Mouse (Mus musculus): ENCODE results near the gene Kbtbd13. TPM values are rescaled to one million over a fixed set of nuclear protein-coding genes. Genes with fewer than 3 reads are reported as not detected.
"Not testable (repeated sequence)": the region's sequence is repeated elsewhere in the genome, so short reads cannot be mapped to it uniquely, and the experiment has no call there.

The Kbtbd13 gene
- polyA plus RNA-seq, 1 experiment from 2014 or later: 3.9 TPM

- Histone ChIP-seq H3K4me2 (replicated peaks; ENCODE audit: low read depth) (no peak overlapping the region), H3K36me3 (ENCODE audit: control insufficient read depth, insufficient read depth) (peaks cover 34% of the 10 kb centered on the region), H3K27me3 (replicated peaks; ENCODE audit: control insufficient read depth, insufficient read depth, low read length) (no peaks in the 10 kb centered on the region), H3K4me3 (ENCODE audit: low read depth, low read length) (no peak overlapping the region), H3K9ac (ENCODE audit: low read depth, low read length) (no peak overlapping the region), H3K9me3 (ENCODE audit: control insufficient read depth) (no peaks in the 10 kb centered on the region), H3K4me1 (replicated peaks; ENCODE audit: control insufficient read depth, insufficient read depth, low read length) (no peaks in the 10 kb centered on the region), H3K27ac (ENCODE audit: low read depth, low read length) (no peak overlapping the region)
- no peak for TF ChIP-seq CTCF (IDR thresholded peaks at IDR 0.05; ENCODE audit: low read depth)
- ATAC-seq: no peak
- 87% methylated on average over 5 of the region's 5 CpGs for WGBS
Measured at GRCm38 (mm10) chr9:65353251-65353650, 38.2 kb downstream of the Kbtbd13 start.

- Histone ChIP-seq H3K9me3 (ENCODE audit: control insufficient read depth) (0 out of 2 replicates have a peak, but pooled peaks cover 4% of the 10 kb centered on the region), H3K9ac (ENCODE audit: low read depth, low read length) (peak overlapping the region; percentile 99), H3K36me3 (ENCODE audit: control insufficient read depth, insufficient read depth) (no peaks in the 10 kb centered on the region), H3K27ac (ENCODE audit: low read depth, low read length) (peak overlapping the region; percentile 100), H3K4me1 (replicated peaks; ENCODE audit: control insufficient read depth, insufficient read depth, low read length) (no peaks in the 10 kb centered on the region; the same call in 1 of the 2 replicates), H3K27me3 (replicated peaks; ENCODE audit: control insufficient read depth, insufficient read depth, low read length) (no peaks in the 10 kb centered on the region), H3K4me3 (ENCODE audit: low read depth, low read length) (peak overlapping the region; percentile 89), H3K4me2 (replicated peaks; ENCODE audit: low read depth) (peak overlapping the region; percentile 92)
- no peak for TF ChIP-seq CTCF (IDR thresholded peaks at IDR 0.05; ENCODE audit: low read depth)
- ATAC-seq: peak; percentile 26
- 31% methylated on average over 8 of the region's 8 CpGs for WGBS
Measured at GRCm38 (mm10) chr9:65347112-65347850, 44.2 kb downstream of the Kbtbd13 start.

- Histone ChIP-seq H3K4me1 (replicated peaks; ENCODE audit: control insufficient read depth, insufficient read depth, low read length) (no peaks in the 10 kb centered on the region; the same call in 1 of the 2 replicates), H3K4me3 (ENCODE audit: low read depth, low read length) (peak overlapping the region; percentile 89), H3K4me2 (replicated peaks; ENCODE audit: low read depth) (peak overlapping the region; percentile 92), H3K9ac (ENCODE audit: low read depth, low read length) (peak overlapping the region; percentile 99), H3K9me3 (ENCODE audit: control insufficient read depth) (0 out of 2 replicates have a peak, but pooled peaks cover 4% of the 10 kb centered on the region), H3K36me3 (ENCODE audit: control insufficient read depth, insufficient read depth) (no peaks in the 10 kb centered on the region), H3K27me3 (replicated peaks; ENCODE audit: control insufficient read depth, insufficient read depth, low read length) (no peaks in the 10 kb centered on the region), H3K27ac (ENCODE audit: low read depth, low read length) (peak overlapping the region; percentile 100)
- under 1% methylated on average over 77 of the region's 77 CpGs for WGBS
- peak; percentile 80 for ATAC-seq
- TF ChIP-seq CTCF (IDR thresholded peaks at IDR 0.05; ENCODE audit: low read depth): 0 out of 2 replicates have a peak, but pooled peaks have one; percentile 5
Measured at GRCm38 (mm10) chr9:65346476-65347111, 44.9 kb downstream of the Kbtbd13 start.

GRCm38 (mm10) chr9:65345854-65346475 is 45.5 kb downstream of the Kbtbd13 start, which contains the start of gene Pdcd7:
Gene Pdcd7 (plus strand): TSS chr9:65346104.
- TF ChIP-seq CTCF (IDR thresholded peaks at IDR 0.05; ENCODE audit: low read depth): no peak
- Histone ChIP-seq H3K9me3 (ENCODE audit: control insufficient read depth) (0 out of 2 replicates have a peak, but pooled peaks cover 4% of the 10 kb centered on the region), H3K9ac (ENCODE audit: low read depth, low read length) (peak within 1 kb of the TSS; percentile 99), H3K36me3 (ENCODE audit: control insufficient read depth, insufficient read depth) (no peaks in the 10 kb centered on the region), H3K27me3 (replicated peaks; ENCODE audit: control insufficient read depth, insufficient read depth, low read length) (no peaks in the 10 kb centered on the region), H3K4me1 (replicated peaks; ENCODE audit: control insufficient read depth, insufficient read depth, low read length) (no peaks in the 10 kb centered on the region; the same call in 1 of the 2 replicates), H3K4me2 (replicated peaks; ENCODE audit: low read depth) (peak within 1 kb of the TSS; percentile 92), H3K27ac (ENCODE audit: low read depth, low read length) (peak within 1 kb of the TSS; percentile 100), H3K4me3 (ENCODE audit: low read depth, low read length) (peak within 1 kb of the TSS; percentile 89)
- under 1% methylated on average over 50 of the region's 59 CpGs for WGBS
- peak; percentile 85 for ATAC-seq

- H3K9me3 ChIP-seq (ENCODE audit: control insufficient read depth); H3K4me1 ChIP-seq (replicated peaks; ENCODE audit: control insufficient read depth, insufficient read depth, low read length); ATAC-seq; H3K27me3 ChIP-seq (replicated peaks; ENCODE audit: control insufficient read depth, insufficient read depth, low read length); H3K36me3 ChIP-seq (ENCODE audit: control insufficient read depth, insufficient read depth): not testable (repeated sequence)
- WGBS: 70% methylated on average over 11 of the region's 11 CpGs
- Histone ChIP-seq H3K27ac (ENCODE audit: low read depth, low read length) (peak overlapping the region; percentile 100), H3K4me2 (replicated peaks; ENCODE audit: low read depth) (peak overlapping the region; percentile 92), H3K9ac (ENCODE audit: low read depth, low read length) (peak overlapping the region; percentile 99; the same call in 1 of the 2 replicates), H3K4me3 (ENCODE audit: low read depth, low read length) (peak overlapping the region; percentile 89)
- TF ChIP-seq CTCF (IDR thresholded peaks at IDR 0.05; ENCODE audit: low read depth): peak; percentile 33; the same call in 1 of the 2 replicates
Measured at GRCm38 (mm10) chr9:65345439-65345838, 46.0 kb downstream of the Kbtbd13 start.

- Histone ChIP-seq H3K9ac (ENCODE audit: low read depth, low read length) (no peak overlapping the region), H3K27me3 (replicated peaks; ENCODE audit: control insufficient read depth, insufficient read depth, low read length) (no peaks in the 10 kb centered on the region), H3K4me1 (replicated peaks; ENCODE audit: control insufficient read depth, insufficient read depth, low read length) (no peaks in the 10 kb centered on the region), H3K27ac (ENCODE audit: low read depth, low read length) (no peak overlapping the region), H3K4me3 (ENCODE audit: low read depth, low read length) (no peak overlapping the region), H3K4me2 (replicated peaks; ENCODE audit: low read depth) (no peak overlapping the region), H3K9me3 (ENCODE audit: control insufficient read depth) (0 out of 2 replicates have a peak, but pooled peaks cover 4% of the 10 kb centered on the region), H3K36me3 (ENCODE audit: control insufficient read depth, insufficient read depth) (no peaks in the 10 kb centered on the region)
- no peak for TF ChIP-seq CTCF (IDR thresholded peaks at IDR 0.05; ENCODE audit: low read depth)
- no peak for ATAC-seq
- 86% methylated on average over 2 of the region's 2 CpGs for WGBS
Measured at GRCm38 (mm10) chr9:65340414-65340813, 51.0 kb downstream of the Kbtbd13 start.

All from intestine, postnatal 0 days (tissue).